Mouse (Mus musculus) T-helper 2 cell (primary cell): Measurements from ENCODE around the gene Cpa4.

ENCODE experiments used
- in situ Hi-C: fragments of 300-600 bp; cut with MboI, MseI; formaldehyde crosslinking; loops from one replicate; pipeline ENCODE4 v1.15.1; 2025; ENCODE audit warnings: high pct_unique_total_duplicates

Cpa4 gene

GRCm38 (mm10) chr6:30568069-30568468 is at the start of gene Cpa4:
TSS of gene Cpa4 (plus strand) at chr6:30568369.
- in situ Hi-C loops: loop anchor here (10.0 kb wide), 1 partner anchor 1423 kb away; no protein-coding TSS in a partner anchor

GRCm38 (mm10) chr6:30520400-30520799 is 47.8 kb upstream of the Cpa4 start:
- in situ Hi-C loops: loop anchor here (5.0 to 25.0 kb wide), 3 partner anchors 214 to 667 kb away; no protein-coding TSS in a partner anchor

GRCm38 (mm10) chr6:30525456-30526332 is 42.5 kb upstream of the Cpa4 start:
- in situ Hi-C loops: loop anchor here (10.0 kb wide), 1 partner anchor 209 kb away; no protein-coding TSS in a partner anchor

GRCm38 (mm10) chr6:30526586-30527515 is 41.3 kb upstream of the Cpa4 start:
- in situ Hi-C loops: loop anchor here (10.0 kb wide), 1 partner anchor 208 kb away; no protein-coding TSS in a partner anchor

- in situ Hi-C loops: loop anchor here (10.0 kb wide), 1 partner anchor 206 kb away; no protein-coding TSS in a partner anchor
Measured at GRCm38 (mm10) chr6:30528800-30529199, 39.4 kb upstream of the Cpa4 start.

DNA sequence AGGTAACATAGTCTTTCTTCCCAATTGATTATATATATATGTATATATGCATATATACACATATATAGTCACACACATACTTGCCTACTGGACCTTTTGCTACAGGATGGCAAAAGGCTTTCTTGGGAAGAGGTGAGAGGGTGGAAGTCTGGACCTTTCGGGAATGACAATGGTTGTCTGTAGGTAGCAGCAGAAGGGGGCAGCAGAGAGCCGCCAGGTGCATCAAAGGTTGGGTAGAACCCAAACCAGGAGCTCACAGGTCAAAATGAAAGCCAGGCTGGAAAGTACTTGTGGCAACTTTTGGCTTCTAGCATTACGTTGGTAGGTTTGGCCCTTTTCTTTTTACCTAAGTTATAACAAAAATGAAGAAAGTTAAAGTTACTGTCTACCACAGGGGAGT is 32.8 kb upstream of the Cpa4 start:
- in situ Hi-C loops: no loop called here

GRCm38 (mm10) chr6:30538240-30538639 is 29.9 kb upstream of the Cpa4 start:
- in situ Hi-C loops: no loop called here

- in situ Hi-C loops: no loop called here
Measured at GRCm38 (mm10) chr6:30538800-30539199, 29.4 kb upstream of the Cpa4 start.

GRCm38 (mm10) chr6:30541009-30541799 is 27.0 kb upstream of the Cpa4 start, which contains the start of gene Cpa2:
TSS of gene Cpa2 (plus strand) at chr6:30541582.
- in situ Hi-C loops: no loop called here

GRCm38 (mm10) chr6:30542277-30542676 is 25.9 kb upstream of the Cpa4 start:
- in situ Hi-C loops: no loop called here

- in situ Hi-C loops: no loop called here
Measured at GRCm38 (mm10) chr6:30543077-30543476, 25.1 kb upstream of the Cpa4 start.

DNA sequence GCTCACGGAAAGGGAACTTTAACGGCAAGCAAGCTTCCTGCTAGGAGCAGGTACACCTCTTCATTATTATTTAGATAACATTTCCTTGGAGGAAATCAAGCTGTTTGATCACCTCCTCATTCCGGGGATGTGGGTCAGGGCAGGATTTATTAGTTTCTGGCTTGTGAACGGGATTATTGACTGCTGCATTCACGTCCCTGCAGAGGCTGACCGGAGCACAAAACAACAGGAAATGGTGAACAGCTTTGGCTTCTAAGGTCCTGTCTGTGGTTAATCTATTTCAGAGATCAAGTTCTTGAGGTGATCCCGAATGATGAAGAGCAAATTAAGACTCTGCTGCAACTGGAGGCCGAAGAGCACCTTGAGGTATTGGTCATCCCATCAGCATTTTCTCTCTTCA is 24.3 kb upstream of the Cpa4 start:
- in situ Hi-C loops: no loop called here

GRCm38 (mm10) chr6:30545689-30546088 is 22.5 kb upstream of the Cpa4 start:
- in situ Hi-C loops: no loop called here

DNA sequence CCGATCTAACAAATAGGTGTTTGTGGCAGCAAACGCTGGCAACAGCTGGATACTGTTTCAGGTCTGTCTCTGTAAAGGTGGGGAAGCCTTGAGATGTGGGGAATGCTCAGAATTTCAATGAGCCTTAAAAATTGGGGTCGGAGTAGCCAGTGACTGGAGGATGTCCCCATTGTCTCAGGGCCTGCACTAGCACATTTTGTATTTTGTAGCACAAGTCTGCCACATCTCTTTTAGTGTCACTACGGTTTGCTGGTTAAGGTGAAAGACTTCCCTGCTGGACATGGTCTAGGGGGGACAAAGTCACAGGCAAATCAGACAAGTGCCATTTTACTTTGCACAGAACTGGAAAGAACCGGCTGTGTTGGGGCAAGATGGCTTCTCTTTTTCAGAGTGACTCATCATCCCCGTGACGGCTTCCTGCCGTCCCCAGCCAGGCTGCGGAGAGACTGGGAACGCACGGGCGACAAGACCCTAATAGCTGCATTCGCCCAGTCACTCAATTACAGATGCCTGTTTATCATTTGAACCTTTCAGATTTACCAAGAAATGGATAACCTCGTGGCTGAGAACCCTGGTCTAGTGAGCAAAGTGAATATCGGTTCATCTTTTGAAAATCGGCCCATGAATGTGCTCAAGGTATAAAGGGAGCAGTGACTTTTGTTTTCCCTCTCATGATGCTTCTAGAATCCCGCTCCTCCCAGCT is 21.4 kb upstream of the Cpa4 start:
- in situ Hi-C loops: no loop called here

DNA sequence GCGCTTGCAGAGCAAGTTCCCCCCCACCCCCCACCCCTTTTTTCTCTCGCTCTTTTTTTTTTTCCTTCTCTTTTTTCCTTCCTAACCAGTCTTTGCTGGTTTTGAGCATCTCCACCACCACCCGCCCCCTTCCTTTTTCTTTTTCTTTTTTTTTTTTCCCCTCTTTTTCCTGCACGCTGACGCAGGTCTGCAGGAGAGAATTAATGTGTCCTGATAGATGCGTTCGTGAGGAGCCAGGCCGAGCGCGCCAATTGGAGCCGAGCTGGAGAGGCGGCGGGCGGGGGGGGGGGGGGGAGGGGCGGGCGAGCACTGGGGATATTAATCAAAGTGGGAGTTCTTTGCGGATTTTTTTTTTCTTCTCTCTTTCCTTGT is 20.9 kb upstream of the Cpa4 start:
- in situ Hi-C loops: no loop called here

DNA sequence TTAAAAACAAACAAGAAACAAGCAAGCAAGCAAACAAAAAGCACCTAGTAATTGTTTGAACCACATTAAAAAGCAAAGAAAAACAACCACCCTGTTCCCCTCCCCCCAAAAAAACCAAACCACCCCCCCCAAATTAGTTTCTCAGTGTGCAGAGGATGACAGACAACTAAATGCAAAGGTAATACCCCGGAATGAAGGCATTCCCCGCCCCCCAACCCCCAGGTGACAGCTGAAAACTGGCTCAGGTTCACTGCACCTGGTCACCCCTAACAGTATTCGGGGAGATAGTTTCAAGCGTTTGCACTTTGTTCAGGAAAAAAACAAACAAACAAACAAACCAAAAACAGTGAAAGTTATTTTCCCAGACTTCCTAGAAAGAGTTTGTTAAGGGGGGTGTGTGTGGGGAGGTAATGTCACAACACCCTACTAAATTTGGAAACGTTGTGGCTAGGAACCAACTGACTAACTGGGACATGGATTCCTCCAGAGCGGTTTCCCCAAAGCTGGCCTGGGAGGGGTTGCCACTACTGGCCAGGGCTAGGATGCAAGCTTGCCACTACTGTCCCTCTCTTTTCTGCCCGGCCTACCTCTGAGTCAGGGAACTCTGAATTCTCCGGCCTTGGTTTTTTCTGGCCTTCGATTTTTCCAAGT is 20.4 kb upstream of the Cpa4 start:
- in situ Hi-C loops: no loop called here

GRCm38 (mm10) chr6:30549231-30549761 is 18.9 kb upstream of the Cpa4 start:
- in situ Hi-C loops: no loop called here

DNA sequence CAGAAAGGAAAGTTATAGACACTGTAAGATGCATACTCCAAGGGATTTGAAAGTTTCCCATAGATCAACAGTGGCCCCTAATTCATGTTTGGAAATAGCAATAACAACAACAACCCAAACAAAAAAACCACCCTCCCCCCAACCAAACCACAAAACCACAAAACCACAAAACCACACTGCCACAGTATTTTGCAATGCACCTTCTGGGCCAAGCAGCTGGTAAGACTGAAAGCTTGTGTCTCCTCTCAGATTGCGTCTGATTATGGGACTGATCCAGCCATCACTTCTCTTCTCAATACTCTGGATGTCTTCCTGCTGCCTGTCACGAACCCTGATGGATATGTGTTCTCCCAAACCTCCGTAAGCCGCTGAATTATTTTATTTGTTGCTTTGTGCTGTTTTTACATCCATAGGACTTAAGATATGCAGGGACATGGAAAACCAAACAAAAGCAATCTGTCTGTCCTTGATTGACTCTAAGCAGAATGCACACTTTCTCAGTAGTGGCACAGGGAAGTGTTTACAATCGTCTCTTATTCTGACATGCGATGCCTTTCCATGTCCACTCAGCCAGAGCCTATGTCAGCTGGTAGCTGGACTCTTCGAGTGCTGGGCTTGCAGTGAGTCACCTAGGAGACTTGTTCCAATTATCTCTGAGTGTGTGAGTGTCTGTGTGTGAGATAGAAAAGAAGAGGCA is 17.5 kb upstream of the Cpa4 start:
- in situ Hi-C loops: no loop called here

GRCm38 (mm10) chr6:30551193-30551515 is 17.0 kb upstream of the Cpa4 start:
- in situ Hi-C loops: no loop called here
